Mouse (Mus musculus) megakaryocyte, embryonic 14.5 days (primary cell): Measurements from ENCODE around the gene Oat.

Experiments used
- FLI1 ChIP-seq: IDR thresholded peaks from 2 replicates; pipeline ENCODE4 v1.6.1; 2012; ENCODE audit warnings: low read length, inconsistent platforms, mixed read lengths
- GATA1 ChIP-seq: IDR thresholded peaks from 3 replicates; pipeline ENCODE4 v1.6.1; 2012; ENCODE audit warnings: mixed read lengths, low read length, inconsistent platforms, borderline replicate concordance

- TF ChIP-seq GATA1, result no peak
- TF ChIP-seq FLI1, result no peak
Observed at GRCm38 (mm10) chr7:132615346-132615745, 39.1 kb upstream of the Oat start.
